Mouse (Mus musculus): ENCODE measurements around the gene Wdr25. TPM values are rescaled to one million over a fixed set of nuclear protein-coding genes. Genes with fewer than 3 reads are reported as not detected.

The Wdr25 gene
- polyA plus RNA-seq, 1 experiment from 2014 or later: 2.6 TPM

DNA sequence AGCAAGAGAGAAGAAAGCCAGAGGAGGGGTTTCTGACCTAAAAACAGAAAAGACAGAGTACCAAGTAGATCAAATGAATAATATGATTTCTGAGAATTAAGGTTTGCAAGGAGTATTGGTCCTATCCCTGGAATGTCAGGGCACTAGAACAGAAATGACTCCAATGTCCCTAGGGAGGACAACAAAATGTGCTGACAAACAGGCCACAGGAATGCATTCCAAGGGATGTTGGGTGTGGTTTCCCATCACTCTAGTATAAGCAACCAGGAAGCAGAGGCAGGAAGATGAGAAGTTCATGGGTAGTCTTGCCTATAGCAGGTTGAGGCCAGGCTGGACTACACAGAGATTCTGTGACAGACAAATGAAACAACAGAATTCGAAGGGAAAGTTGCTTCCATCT lies 7.5 kb upstream of the Wdr25 start:
- no peak overlapping the region for H3K4me3 ChIP-seq (ENCODE audit: low read depth, low read length)
- H3K36me3 ChIP-seq (ENCODE audit: control insufficient read depth, insufficient read depth, low read length): peaks cover 77% of the 10 kb centered on the region
- ATAC-seq (ENCODE audit: low read depth) (no peak), DNase-seq (ENCODE audit: low spot score) (no peak)
- no peaks in the 10 kb centered on the region for H3K9me3 ChIP-seq (ENCODE audit: control insufficient read depth, low read length)
- WGBS: 100% methylated on average over 1 of the region's 1 CpGs
- H3K4me1 ChIP-seq (ENCODE audit: control insufficient read depth, insufficient read depth, low read length): no peaks in the 10 kb centered on the region
- H3K4me2 ChIP-seq (ENCODE audit: low read depth, low read length): no peak overlapping the region
- no peak overlapping the region for H3K9ac ChIP-seq (ENCODE audit: low read depth, low read length)
- H3K27me3 ChIP-seq (replicated peaks; ENCODE audit: control insufficient read depth, insufficient read depth, low read length): no peaks in the 10 kb centered on the region
- no peak overlapping the region for H3K27ac ChIP-seq (replicated peaks; ENCODE audit: low read depth, low read length)

DNA sequence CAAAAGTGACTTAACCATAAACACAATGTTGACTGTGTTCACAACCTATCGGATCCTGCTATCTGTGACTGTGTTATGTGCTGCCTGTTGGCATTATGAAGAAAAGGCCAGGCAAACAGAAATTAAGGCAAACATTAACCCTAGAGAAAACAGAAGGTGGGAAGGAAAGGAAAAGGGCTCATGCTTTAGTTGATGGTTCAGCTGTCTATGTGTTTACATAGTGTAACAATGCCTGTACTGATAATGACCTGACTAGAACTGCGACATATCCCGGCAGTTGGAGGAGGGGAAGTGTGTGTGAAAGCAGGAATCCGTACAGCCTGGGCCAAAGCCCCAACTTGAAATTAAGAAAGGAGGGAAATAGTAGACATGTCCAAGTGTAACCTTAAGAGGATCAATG lies 6.4 kb upstream of the Wdr25 start:
- no peak overlapping the region for H3K27ac ChIP-seq (replicated peaks; ENCODE audit: low read depth, low read length)
- ATAC-seq (ENCODE audit: low read depth): no peak
- no peak overlapping the region for H3K4me3 ChIP-seq (ENCODE audit: low read depth, low read length)
- H3K4me1 ChIP-seq (ENCODE audit: control insufficient read depth, insufficient read depth, low read length): no peaks in the 10 kb centered on the region
- H3K36me3 ChIP-seq (ENCODE audit: control insufficient read depth, insufficient read depth, low read length): peaks cover 69% of the 10 kb centered on the region
- H3K9ac ChIP-seq (ENCODE audit: low read depth, low read length): no peak overlapping the region
- 87% methylated on average over 4 of the region's 4 CpGs for WGBS
- no peaks in the 10 kb centered on the region for H3K27me3 ChIP-seq (replicated peaks; ENCODE audit: control insufficient read depth, insufficient read depth, low read length)
- H3K9me3 ChIP-seq (ENCODE audit: control insufficient read depth, low read length): no peaks in the 10 kb centered on the region
- H3K4me2 ChIP-seq (ENCODE audit: low read depth, low read length): no peak overlapping the region
- no peak for DNase-seq (ENCODE audit: low spot score)

DNA sequence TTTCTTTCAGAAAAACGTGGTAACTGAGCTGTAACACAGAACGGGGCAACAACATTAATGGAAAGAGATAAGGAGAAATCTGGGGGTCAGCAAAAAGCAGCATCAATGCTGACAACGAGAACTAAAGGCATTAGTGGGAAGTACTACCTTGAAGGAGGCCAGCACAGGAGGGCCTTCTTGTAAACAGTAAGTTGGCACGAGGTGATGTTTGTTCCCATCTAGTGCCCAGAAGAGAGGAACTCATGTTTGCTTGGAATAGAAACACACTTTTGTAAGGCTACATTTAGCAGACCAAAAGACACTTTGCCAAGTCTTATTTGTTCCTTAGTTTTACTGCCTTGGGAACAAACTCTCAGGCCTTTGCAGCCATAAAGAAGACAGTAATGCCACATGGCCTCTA lies 4.8 kb upstream of the Wdr25 start:
- Histone ChIP-seq H3K27me3 (replicated peaks; ENCODE audit: control insufficient read depth, insufficient read depth, low read length) (no peaks in the 10 kb centered on the region), H3K4me3 (ENCODE audit: low read depth, low read length) (no peak overlapping the region), H3K4me1 (ENCODE audit: control insufficient read depth, insufficient read depth, low read length) (peaks cover 9% of the 10 kb centered on the region; the same call in 1 of the 2 replicates), H3K4me2 (ENCODE audit: low read depth, low read length) (no peak overlapping the region), H3K9me3 (ENCODE audit: control insufficient read depth, low read length) (no peaks in the 10 kb centered on the region), H3K9ac (ENCODE audit: low read depth, low read length) (no peak overlapping the region), H3K36me3 (ENCODE audit: control insufficient read depth, insufficient read depth, low read length) (peaks cover 55% of the 10 kb centered on the region), H3K27ac (replicated peaks; ENCODE audit: low read depth, low read length) (no peak overlapping the region)
- WGBS: 90% methylated on average over 4 of the region's 4 CpGs
- DNase-seq (ENCODE audit: low spot score): no peak
- no peak for ATAC-seq (ENCODE audit: low read depth)

GRCm38 (mm10) chr12:108893715-108894431 lies 442 bp downstream of the Wdr25 start, which contains the start of gene Wars:
Gene Wars, minus strand, starts transcription at chr12:108894174.
- Histone ChIP-seq H3K4me1 (ENCODE audit: control insufficient read depth, insufficient read depth, low read length) (peaks cover 9% of the 10 kb centered on the region; the same call in 1 of the 2 replicates), H3K4me2 (ENCODE audit: low read depth, low read length) (peak within 1 kb of the TSS; percentile 87), H3K27me3 (replicated peaks; ENCODE audit: control insufficient read depth, insufficient read depth, low read length) (no peaks in the 10 kb centered on the region), H3K9ac (ENCODE audit: low read depth, low read length) (peak within 1 kb of the TSS; percentile 80), H3K36me3 (ENCODE audit: control insufficient read depth, insufficient read depth, low read length) (peaks cover 14% of the 10 kb centered on the region; the same call in 1 of the 2 replicates), H3K9me3 (ENCODE audit: control insufficient read depth, low read length) (no peaks in the 10 kb centered on the region), H3K4me3 (ENCODE audit: low read depth, low read length) (peak within 1 kb of the TSS; percentile 82), H3K27ac (replicated peaks; ENCODE audit: low read depth, low read length) (no peak within 1 kb of the TSS; the same call in 1 of the 2 replicates)
- DNase-seq (ENCODE audit: low spot score): peak; percentile 98
- under 1% methylated on average over 35 of the region's 58 CpGs for WGBS
- ATAC-seq (ENCODE audit: low read depth): peak; percentile 100

DNA sequence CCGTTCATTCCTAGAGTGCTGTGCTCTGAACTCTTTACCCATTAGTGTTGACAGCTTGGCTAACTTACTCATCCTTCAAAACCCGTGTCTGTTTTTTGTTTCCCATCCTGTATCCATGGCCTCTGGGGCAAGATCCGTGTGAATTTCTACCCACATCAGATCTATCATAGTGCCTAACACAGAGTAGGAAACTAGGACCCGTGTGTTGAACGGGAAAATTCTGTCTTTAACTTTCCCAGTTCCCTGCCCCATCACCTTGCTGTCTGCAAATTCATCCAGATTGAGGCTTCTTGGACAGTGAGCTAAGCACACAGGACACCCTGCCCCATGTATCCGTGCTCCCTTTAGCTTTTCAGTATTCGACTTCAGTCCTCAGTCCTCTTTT lies 993 bp downstream of the Wdr25 start:
- peaks cover 9% of the 10 kb centered on the region; the same call in 1 of the 2 replicates for H3K4me1 ChIP-seq (ENCODE audit: control insufficient read depth, insufficient read depth, low read length)
- DNase-seq (ENCODE audit: low spot score): no peak
- peak overlapping the region; percentile 80 for H3K9ac ChIP-seq (ENCODE audit: low read depth, low read length)
- peak overlapping the region; percentile 87 for H3K4me2 ChIP-seq (ENCODE audit: low read depth, low read length)
- no peak overlapping the region; the same call in 1 of the 2 replicates for H3K27ac ChIP-seq (replicated peaks; ENCODE audit: low read depth, low read length)
- H3K4me3 ChIP-seq (ENCODE audit: low read depth, low read length): peak overlapping the region; percentile 82
- no peaks in the 10 kb centered on the region for H3K9me3 ChIP-seq (ENCODE audit: control insufficient read depth, low read length)
- 3% methylated on average over 7 of the region's 7 CpGs for WGBS
- ATAC-seq (ENCODE audit: low read depth): peak; percentile 1; the same call in 1 of the 2 replicates
- H3K36me3 ChIP-seq (ENCODE audit: control insufficient read depth, insufficient read depth, low read length): peaks cover 13% of the 10 kb centered on the region; the same call in 1 of the 2 replicates
- H3K27me3 ChIP-seq (replicated peaks; ENCODE audit: control insufficient read depth, insufficient read depth, low read length): no peaks in the 10 kb centered on the region

DNA sequence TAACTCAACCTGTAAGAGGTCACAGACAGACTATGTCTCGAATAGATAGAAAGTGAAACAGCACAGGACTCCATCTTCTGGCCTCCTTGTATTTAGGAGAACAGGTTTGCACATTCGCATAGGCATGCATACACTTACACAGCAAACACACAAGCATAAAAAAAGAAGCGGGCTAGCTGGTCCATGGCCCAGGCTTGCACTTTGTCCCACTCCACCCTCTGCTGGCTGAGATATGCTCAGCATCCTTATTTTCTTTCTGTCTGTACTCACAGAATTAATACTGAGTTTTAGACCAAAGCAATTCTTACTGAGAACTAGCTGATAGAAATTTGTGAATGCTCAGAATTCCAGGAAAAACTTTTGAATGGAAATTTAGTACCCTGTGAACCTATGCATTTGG lies 2.6 kb downstream of the Wdr25 start:
- H3K9me3 ChIP-seq (ENCODE audit: control insufficient read depth, low read length): no peaks in the 10 kb centered on the region
- no peaks in the 10 kb centered on the region for H3K27me3 ChIP-seq (replicated peaks; ENCODE audit: control insufficient read depth, insufficient read depth, low read length)
- no peak overlapping the region for H3K9ac ChIP-seq (ENCODE audit: low read depth, low read length)
- peaks cover 3% of the 10 kb centered on the region; the same call in 1 of the 2 replicates for H3K36me3 ChIP-seq (ENCODE audit: control insufficient read depth, insufficient read depth, low read length)
- 70% methylated on average over 3 of the region's 3 CpGs for WGBS
- no peak for ATAC-seq (ENCODE audit: low read depth)
- H3K27ac ChIP-seq (replicated peaks; ENCODE audit: low read depth, low read length): no peak overlapping the region
- no peak for DNase-seq (ENCODE audit: low spot score)
- H3K4me1 ChIP-seq (ENCODE audit: control insufficient read depth, insufficient read depth, low read length): peaks cover 9% of the 10 kb centered on the region; the same call in 1 of the 2 replicates
- H3K4me3 ChIP-seq (ENCODE audit: low read depth, low read length): no peak overlapping the region
- no peak overlapping the region for H3K4me2 ChIP-seq (ENCODE audit: low read depth, low read length)

- Histone ChIP-seq H3K9ac (ENCODE audit: low read depth, low read length) (no peak overlapping the region), H3K27me3 (replicated peaks; ENCODE audit: control insufficient read depth, insufficient read depth, low read length) (no peaks in the 10 kb centered on the region), H3K36me3 (ENCODE audit: control insufficient read depth, insufficient read depth, low read length) (0 out of 2 replicates have a peak, but pooled peaks cover 3% of the 10 kb centered on the region), H3K4me1 (ENCODE audit: control insufficient read depth, insufficient read depth, low read length) (no peaks in the 10 kb centered on the region), H3K9me3 (ENCODE audit: control insufficient read depth, low read length) (no peaks in the 10 kb centered on the region), H3K4me3 (ENCODE audit: low read depth, low read length) (no peak overlapping the region), H3K4me2 (ENCODE audit: low read depth, low read length) (no peak overlapping the region), H3K27ac (replicated peaks; ENCODE audit: low read depth, low read length) (no peak overlapping the region)
- no peak for ATAC-seq (ENCODE audit: low read depth)
- 64% methylated on average over 5 of the region's 5 CpGs for WGBS
- DNase-seq (ENCODE audit: low spot score): no peak
These were observed 7.9 kb downstream of the Wdr25 start for GRCm38 (mm10) chr12:108901346-108901745.

GRCm38 (mm10) chr12:108902940-108903339 lies 9.5 kb downstream of the Wdr25 start:
- Histone ChIP-seq H3K4me1 (ENCODE audit: control insufficient read depth, insufficient read depth, low read length) (peaks cover 5% of the 10 kb centered on the region; the same call in 1 of the 2 replicates), H3K4me2 (ENCODE audit: low read depth, low read length) (no peak overlapping the region), H3K9ac (ENCODE audit: low read depth, low read length) (no peak overlapping the region), H3K27ac (replicated peaks; ENCODE audit: low read depth, low read length) (no peak overlapping the region), H3K27me3 (replicated peaks; ENCODE audit: control insufficient read depth, insufficient read depth, low read length) (peaks cover 4% of the 10 kb centered on the region; the same call in 1 of the 2 replicates), H3K36me3 (ENCODE audit: control insufficient read depth, insufficient read depth, low read length) (0 out of 2 replicates have a peak, but pooled peaks cover 3% of the 10 kb centered on the region), H3K9me3 (ENCODE audit: control insufficient read depth, low read length) (no peaks in the 10 kb centered on the region), H3K4me3 (ENCODE audit: low read depth, low read length) (no peak overlapping the region)
- ATAC-seq (ENCODE audit: low read depth): peak; percentile 48; the same call in 1 of the 2 replicates
- DNase-seq (ENCODE audit: low spot score): peak; percentile 58
- 21% methylated on average over 8 of the region's 8 CpGs for WGBS
